Mouse (Mus musculus) embryonic facial prominence, embryonic 14.5 days (tissue): Measurements from ENCODE around the gene Zwilch. TPM values are rescaled to one million over a fixed set of nuclear protein-coding genes. Genes with fewer than 3 reads are reported as not detected.
"Not testable (repeated sequence)": the region's sequence is repeated elsewhere in the genome, so short reads cannot be mapped to it uniquely, and the experiment has no call there.

Experiments
- ATAC-seq: fragments of 200-750 bp; cut with Nextera tagmentation; 2 replicates; pipeline ENCODE4 v1.8.0; 2017; ENCODE audit warnings: low read depth, moderate number of reproducible peaks, moderate TSS enrichment
- DNase-seq: peaks from one replicate; pipeline ENCODE4 v3.0.0-alpha.2; 2015; ENCODE audit warnings: low spot score
- H3K27ac ChIP-seq: fragments of 300-500 bp; sonication (generic); replicated peaks from 2 replicates; pipeline ENCODE4 v1.5.1; 2014; ENCODE audit warnings: low read depth, mild to moderate bottlenecking, low read length, moderate library complexity
- H3K27me3 ChIP-seq: fragments of 300-500 bp; sonication (generic); replicated peaks from 2 replicates; pipeline ENCODE4 v1.6.1; 2014; ENCODE audit warnings: low read length; ENCODE audit not compliant: control insufficient read depth, insufficient read depth
- H3K36me3 ChIP-seq: fragments of 300-500 bp; sonication (generic); 2 replicates; pipeline ENCODE4 v1.6.1; 2014; ENCODE audit warnings: low read length, mixed read lengths; ENCODE audit not compliant: control insufficient read depth, insufficient read depth
- H3K4me1 ChIP-seq: fragments of 300-500 bp; sonication (generic); 2 replicates; pipeline ENCODE4 v1.6.1; 2014; ENCODE audit warnings: antibody characterized with exemption, low read length; ENCODE audit not compliant: control insufficient read depth, insufficient read depth
- H3K4me2 ChIP-seq: fragments of 300-500 bp; sonication (generic); 2 replicates; pipeline ENCODE4 v1.6.1; 2014; ENCODE audit warnings: low read depth, mild to moderate bottlenecking, low read length, moderate library complexity, mixed read lengths
- H3K4me3 ChIP-seq: fragments of 300-500 bp; sonication (generic); 2 replicates; pipeline ENCODE4 v1.5.1; 2014; ENCODE audit warnings: low read depth, mild to moderate bottlenecking, low read length
- H3K9ac ChIP-seq: fragments of 300-500 bp; sonication (generic); 2 replicates; pipeline ENCODE4 v1.6.1; 2014; ENCODE audit warnings: low read depth, mild to moderate bottlenecking, low read length, moderate library complexity, mixed read lengths
- H3K9me3 ChIP-seq: fragments of 300-500 bp; sonication (generic); 2 replicates; pipeline ENCODE4 v1.6.1; 2016; ENCODE audit warnings: low read length; ENCODE audit not compliant: control insufficient read depth
- WGBS: fragments of 180-500 bp; shearing (Covaris S2); extraction: QIAGEN DNeasy Blood & Tissue Kit; methylation state at CpG from one replicate; pipeline ENCODE4 v1.1.7; 2014; 5-methylcytosine and 5-hydroxymethylcytosine counted together
- polyA plus RNA-seq: library from polyadenylated mRNA; unstranded; fragments of >200 nt; fragmentation: Nextera tagmentation; extraction: Ambion mirVana; gene quantifications from 2 replicates; pipeline ENCODE4 v1.2.1, GENCODE M21; 2014

Gene Zwilch
- polyA plus RNA-seq, 1 experiment from 2014 or later: 10.6 TPM

DNA sequence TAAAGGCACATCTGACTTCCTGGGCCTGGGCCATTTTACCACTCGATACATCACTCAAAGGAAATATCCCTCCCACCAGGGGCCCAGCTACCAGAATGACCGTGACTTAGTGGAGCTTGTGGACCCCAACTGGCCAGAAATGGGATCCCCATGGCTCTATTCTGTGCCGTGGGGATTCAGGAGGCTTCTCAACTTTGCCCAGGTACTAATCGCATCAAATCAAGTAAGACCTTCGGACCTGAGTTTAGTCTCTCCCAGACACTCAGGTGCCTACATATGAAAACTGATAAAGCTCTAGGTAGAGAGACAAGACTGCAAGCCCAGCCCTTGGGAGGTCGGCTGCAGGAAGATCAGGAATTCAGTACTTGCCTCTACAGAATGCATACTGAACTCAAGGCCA, 41.3 kb downstream of the Zwilch start:
- Histone ChIP-seq H3K27ac (no peak overlapping the region), H3K9ac (no peak overlapping the region), H3K4me2 (no peak overlapping the region), H3K4me3 (no peak overlapping the region), H3K36me3 (0 out of 2 replicates have a peak, but pooled peaks cover 4% of the 10 kb centered on the region), H3K27me3 (no peaks in the 10 kb centered on the region), H3K4me1 (0 out of 2 replicates have a peak, but pooled peaks cover 2% of the 10 kb centered on the region), H3K9me3 (no peaks in the 10 kb centered on the region)
- DNase-seq (no peak), ATAC-seq (no peak)
- 74% methylated on average over 6 of the region's 6 CpGs for WGBS

DNA sequence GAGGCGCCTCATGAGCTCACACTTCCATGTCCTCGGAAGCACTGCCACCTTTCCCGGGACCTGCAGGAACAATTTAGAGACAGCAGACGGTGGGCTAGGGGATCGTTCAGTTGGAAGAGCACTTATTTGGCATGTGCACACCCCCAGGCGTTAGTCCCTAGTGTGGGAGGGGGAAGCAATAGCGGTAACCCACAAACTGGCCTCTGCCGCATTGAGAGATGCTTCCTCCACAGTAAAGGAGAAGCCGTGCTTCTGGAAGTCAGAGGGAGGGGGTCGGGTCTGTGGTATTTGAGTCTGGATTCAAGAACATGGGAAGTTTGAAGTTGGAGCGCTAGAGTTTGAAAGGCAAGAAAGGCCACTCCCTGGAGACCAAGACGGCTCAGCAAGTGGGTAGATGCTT, 46.8 kb downstream of the Zwilch start:
- Histone ChIP-seq H3K4me3 (no peak overlapping the region), H3K9ac (no peak overlapping the region), H3K27ac (no peak overlapping the region), H3K36me3 (no peaks in the 10 kb centered on the region), H3K9me3 (no peaks in the 10 kb centered on the region), H3K4me1 (0 out of 2 replicates have a peak, but pooled peaks cover 6% of the 10 kb centered on the region), H3K27me3 (no peaks in the 10 kb centered on the region), H3K4me2 (0 out of 2 replicates have a peak overlapping the region, but pooled peaks have one; percentile 10)
- ATAC-seq (no peak), DNase-seq (peak; percentile 29)
- 49% methylated on average over 12 of the region's 12 CpGs for WGBS

DNA sequence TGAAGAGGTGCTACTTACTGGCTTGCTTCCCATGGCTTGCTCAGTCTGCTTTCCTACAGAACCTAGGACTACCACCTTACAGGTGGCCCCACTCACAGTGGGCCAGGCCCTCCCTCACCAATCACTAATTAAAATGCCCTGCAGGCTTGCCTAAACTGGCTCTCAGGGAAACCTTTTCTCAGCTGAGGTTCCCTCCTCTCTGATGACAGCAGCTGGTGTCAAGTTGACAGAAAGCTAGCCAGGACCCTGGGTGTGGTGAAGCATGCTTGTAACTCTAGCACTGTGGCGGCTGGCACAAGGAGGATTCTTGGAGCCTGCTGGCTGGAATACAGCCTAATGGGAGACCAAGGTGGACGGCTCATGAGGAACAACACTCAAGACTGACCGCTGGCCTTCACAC, 47.6 kb downstream of the Zwilch start:
- Histone ChIP-seq H3K4me1 (0 out of 2 replicates have a peak, but pooled peaks cover 6% of the 10 kb centered on the region), H3K4me2 (no peak overlapping the region), H3K27me3 (no peaks in the 10 kb centered on the region), H3K27ac (no peak overlapping the region), H3K9me3 (no peaks in the 10 kb centered on the region), H3K4me3 (no peak overlapping the region), H3K9ac (no peak overlapping the region), H3K36me3 (no peaks in the 10 kb centered on the region)
- DNase-seq: peak; percentile 73
- ATAC-seq: peak; percentile 72
- WGBS: 62% methylated on average over 3 of the region's 3 CpGs

DNA sequence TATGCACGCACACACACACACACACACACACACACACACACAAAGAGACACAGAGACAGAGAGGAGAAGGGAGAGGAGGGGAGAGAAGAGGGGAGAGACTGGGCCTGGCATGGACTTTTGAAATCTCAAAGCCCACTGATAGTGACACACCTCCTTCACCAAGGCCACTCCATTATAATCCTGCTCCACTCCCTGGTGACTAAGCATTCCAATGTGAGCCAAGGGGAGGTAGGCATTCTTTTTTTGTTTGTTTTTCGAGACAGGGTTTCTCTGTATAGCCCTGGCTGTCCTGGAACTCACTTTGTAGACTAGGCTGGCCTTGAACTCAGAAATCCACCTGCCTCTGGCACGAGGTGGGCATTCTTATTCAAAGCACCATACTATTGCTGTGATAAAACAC, 48.1 kb downstream of the Zwilch start:
- H3K27ac ChIP-seq, H3K9me3 ChIP-seq, H3K4me2 ChIP-seq, H3K27me3 ChIP-seq, ATAC-seq, H3K9ac ChIP-seq, H3K36me3 ChIP-seq, H3K4me1 ChIP-seq, DNase-seq, H3K4me3 ChIP-seq: not testable (repeated sequence)
- WGBS: 71% methylated on average over 3 of the region's 3 CpGs

- H3K27me3 ChIP-seq: no peaks in the 10 kb centered on the region
- no peak for ATAC-seq
- H3K9ac ChIP-seq: no peak overlapping the region
- H3K36me3 ChIP-seq: no peaks in the 10 kb centered on the region
- 91% methylated on average over 10 of the region's 10 CpGs for WGBS
- 0 out of 2 replicates have a peak, but pooled peaks cover 6% of the 10 kb centered on the region for H3K4me1 ChIP-seq
- H3K4me2 ChIP-seq: no peak overlapping the region
- DNase-seq: no peak
- no peak overlapping the region for H3K27ac ChIP-seq
- H3K9me3 ChIP-seq: no peaks in the 10 kb centered on the region
- H3K4me3 ChIP-seq: no peak overlapping the region
These were observed 50.3 kb downstream of the Zwilch start for GRCm38 (mm10) chr9:64122601-64123000.

- Histone ChIP-seq H3K4me1 (no peaks in the 10 kb centered on the region), H3K4me3 (no peak overlapping the region), H3K36me3 (no peaks in the 10 kb centered on the region), H3K9ac (no peak overlapping the region), H3K27me3 (no peaks in the 10 kb centered on the region), H3K27ac (no peak overlapping the region), H3K4me2 (no peak overlapping the region), H3K9me3 (no peaks in the 10 kb centered on the region)
- no peak for DNase-seq
- ATAC-seq: no peak
- WGBS: 41% methylated on average over 11 of the region's 11 CpGs
These were observed 52.2 kb downstream of the Zwilch start for GRCm38 (mm10) chr9:64120584-64121277.

DNA sequence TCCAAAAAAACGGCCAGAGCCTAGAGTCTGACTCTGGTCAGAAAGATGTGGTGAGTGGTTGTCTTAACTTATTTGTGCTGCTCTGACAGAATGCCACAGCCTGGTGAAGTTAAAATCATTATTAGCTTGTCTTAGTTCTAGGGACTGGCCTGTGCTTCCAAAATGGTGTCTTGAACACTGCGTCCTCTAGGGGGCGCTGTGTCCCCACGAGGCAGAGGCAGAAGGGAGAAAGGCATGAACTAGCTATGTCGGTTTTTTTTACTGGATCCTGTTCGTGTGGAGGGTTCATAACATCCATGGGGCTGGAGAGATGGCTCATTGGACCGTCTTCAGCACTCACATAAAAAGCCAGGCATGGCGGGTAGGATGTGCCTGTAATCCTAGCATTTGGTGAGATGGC, 53.0 kb downstream of the Zwilch start:
- Histone ChIP-seq H3K4me2 (no peak overlapping the region), H3K4me1 (no peaks in the 10 kb centered on the region), H3K4me3 (no peak overlapping the region), H3K27me3 (no peaks in the 10 kb centered on the region), H3K27ac (no peak overlapping the region), H3K36me3 (no peaks in the 10 kb centered on the region), H3K9me3 (no peaks in the 10 kb centered on the region), H3K9ac (no peak overlapping the region)
- ATAC-seq: no peak
- DNase-seq: no peak
- WGBS: 34% methylated on average over 8 of the region's 8 CpGs

DNA sequence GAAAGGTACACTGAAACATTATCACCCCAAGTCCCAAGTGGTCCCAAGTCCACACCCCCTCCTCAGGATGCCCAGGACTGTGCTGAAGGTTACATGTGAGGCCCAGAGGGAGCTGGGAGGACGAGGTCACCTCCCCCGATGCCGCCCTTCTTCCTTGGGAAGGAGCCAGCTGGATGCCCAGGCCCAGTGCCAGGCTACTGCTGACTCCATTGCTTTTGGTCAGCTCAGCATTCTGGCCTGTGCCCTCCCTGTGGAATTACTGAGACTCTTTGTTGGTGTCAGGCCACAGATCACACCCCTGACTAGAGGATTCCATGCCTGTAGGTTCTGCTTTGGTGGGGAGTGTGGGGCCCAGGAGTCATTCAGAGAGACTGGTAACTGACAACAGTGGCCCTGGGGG, 56.0 kb downstream of the Zwilch start, which contains the start of gene Lctl:
Gene Lctl (plus strand): TSS at position 272 of the 400 bp plus-strand sequence.
- no peak for DNase-seq

DNA sequence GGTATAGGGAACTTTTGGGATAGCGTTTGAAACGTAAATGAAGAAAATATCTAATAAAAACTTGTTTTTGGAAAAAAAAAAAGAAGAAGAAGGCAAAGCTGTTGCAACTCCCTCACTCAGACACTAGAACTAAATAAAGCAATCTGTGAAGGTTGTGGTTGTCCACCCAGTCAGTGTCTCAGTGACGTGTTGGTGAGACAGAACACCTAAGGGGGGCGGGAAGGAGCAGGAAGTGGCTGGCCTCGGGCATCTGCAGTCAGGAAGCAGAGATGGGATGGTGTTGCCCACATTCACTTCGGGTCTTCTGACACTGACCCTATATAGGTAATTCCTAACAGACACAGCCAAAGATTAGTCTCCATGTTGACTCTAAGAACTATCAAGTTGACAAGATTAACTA, 57.1 kb downstream of the Zwilch start:
- no peaks in the 10 kb centered on the region for H3K4me1 ChIP-seq
- DNase-seq: no peak
- H3K4me3 ChIP-seq: no peak overlapping the region
- no peaks in the 10 kb centered on the region for H3K9me3 ChIP-seq
- no peaks in the 10 kb centered on the region for H3K36me3 ChIP-seq
- H3K9ac ChIP-seq: no peak overlapping the region
- H3K27me3 ChIP-seq: no peaks in the 10 kb centered on the region
- no peak for ATAC-seq
- WGBS: 76% methylated on average over 6 of the region's 6 CpGs
- H3K4me2 ChIP-seq: no peak overlapping the region
- no peak overlapping the region for H3K27ac ChIP-seq

More for the DNA sequence above, 56.0 kb downstream of the Zwilch start, which contains the start of gene Lctl:
- Histone ChIP-seq H3K9ac (no peak within 1 kb of the TSS), H3K27me3 (no peaks in the 10 kb centered on the region), H3K4me2 (no peak within 1 kb of the TSS), H3K27ac (no peak within 1 kb of the TSS), H3K4me1 (no peaks in the 10 kb centered on the region), H3K4me3 (no peak within 1 kb of the TSS), H3K36me3 (no peaks in the 10 kb centered on the region), H3K9me3 (no peaks in the 10 kb centered on the region)
- ATAC-seq: no peak
- WGBS: 89% methylated on average over 3 of the region's 3 CpGs
